Mouse (Mus musculus) ovary, adult 18-20 months (tissue): ENCODE measurements around the gene Gm28035.

ENCODE experiments used
- DNase-seq: peaks from one replicate; pipeline ENCODE4 v3.0.0; 2022; ENCODE audit warnings: low spot score, mixed read lengths

Gm28035 gene

GRCm38 (mm10) chr2:30261921-30262839, 21.8 kb downstream of the Gm28035 start:
- DNase-seq, result no peak

DNA sequence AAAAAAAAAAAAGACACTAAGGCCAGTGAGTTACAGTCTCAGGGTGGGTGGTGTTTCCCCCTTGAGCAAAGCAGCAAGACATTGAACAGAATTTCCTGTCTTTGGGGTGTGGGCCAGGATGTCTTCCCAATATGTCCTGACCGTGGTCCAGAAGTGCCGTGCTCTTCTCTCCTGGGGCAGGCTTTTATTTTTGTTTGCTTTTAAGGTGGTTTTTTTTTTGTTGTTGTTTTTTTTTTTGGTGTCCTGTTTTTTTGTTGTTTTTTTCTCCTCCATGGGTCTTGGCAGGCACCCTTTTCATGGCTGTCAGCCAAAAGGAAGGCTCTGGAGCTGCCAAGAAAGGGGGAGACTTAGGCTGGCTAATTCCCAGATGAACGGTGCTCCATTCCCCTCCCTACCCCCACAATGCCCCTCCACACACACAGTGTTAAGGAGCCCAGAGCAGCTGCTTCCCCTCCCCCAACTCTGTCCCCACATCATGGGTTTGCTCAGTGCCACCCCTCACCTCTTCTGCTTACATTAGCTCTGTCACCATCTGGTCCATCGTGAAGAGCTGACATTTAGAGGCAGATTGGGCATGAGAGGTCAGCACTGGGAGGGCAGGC, 22.6 kb downstream of the Gm28035 start:
- peak; percentile 47 for DNase-seq

DNA sequence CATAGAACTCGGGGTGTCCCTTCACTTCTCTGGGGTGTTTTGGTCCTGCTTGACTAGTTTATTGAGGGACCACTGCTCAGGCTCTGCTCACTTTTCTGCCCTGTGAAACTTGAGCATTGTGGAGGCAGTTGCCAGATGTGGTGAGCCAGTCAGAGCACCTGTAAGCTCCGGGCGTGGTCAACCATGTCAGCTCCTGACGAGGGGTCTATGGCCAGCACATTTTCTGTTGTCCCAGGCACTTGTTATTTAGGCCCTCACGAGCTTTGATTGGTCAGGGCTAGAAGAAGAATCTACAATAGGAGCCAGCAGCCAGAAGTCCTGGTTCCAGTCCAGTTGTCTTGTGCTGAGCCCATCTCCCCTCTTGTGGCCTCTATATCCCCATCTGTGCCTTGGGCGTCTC, 23.4 kb downstream of the Gm28035 start:
- no peak for DNase-seq

DNA sequence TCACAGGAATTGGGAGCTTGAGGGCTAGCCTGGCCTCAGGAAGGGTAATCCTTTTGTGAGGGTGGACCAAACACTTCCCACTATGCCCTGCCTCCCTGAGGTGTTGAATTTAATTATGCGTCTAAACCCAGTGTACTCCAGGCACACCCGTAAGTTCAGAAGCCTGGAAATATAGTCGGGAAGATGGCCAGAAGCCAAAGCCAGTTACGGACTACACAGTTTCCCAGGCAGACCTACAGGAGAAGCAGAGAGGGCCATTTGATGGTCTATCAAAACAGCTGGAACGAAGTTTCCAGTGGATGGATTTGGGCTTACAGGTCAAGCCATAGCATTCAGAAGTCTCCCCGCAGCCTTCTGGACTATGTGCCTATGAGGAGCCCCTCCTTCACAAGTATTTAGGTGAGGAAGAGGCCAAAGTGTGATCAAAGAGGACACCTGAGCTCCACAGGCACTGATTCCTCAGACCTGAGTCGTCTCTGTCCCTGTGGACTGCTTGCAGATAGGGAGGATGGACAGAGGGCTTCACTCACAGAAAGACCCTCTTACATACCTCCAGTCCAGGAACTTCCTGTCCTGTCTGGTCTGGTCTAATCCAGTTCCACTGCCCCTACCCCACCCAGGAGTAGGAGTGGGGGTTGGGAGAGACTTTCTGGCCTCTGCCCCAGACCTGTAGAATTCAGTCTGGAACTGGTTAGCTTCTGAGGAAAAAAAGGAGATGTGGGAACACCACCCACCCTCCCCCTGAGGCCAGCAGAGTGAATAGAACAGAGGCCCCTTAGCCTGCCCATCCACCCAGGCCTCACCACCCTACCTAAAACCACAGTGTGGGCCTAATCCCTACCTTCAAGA, 24.5 kb downstream of the Gm28035 start:
- no peak for DNase-seq

- peak; percentile 54 for DNase-seq
These were observed 25.4 kb downstream of the Gm28035 start, which contains the start of gene Phyhd1 for GRCm38 (mm10) chr2:30265767-30266253. Phyhd1 (plus strand) TSS chr2:30266203.

DNA sequence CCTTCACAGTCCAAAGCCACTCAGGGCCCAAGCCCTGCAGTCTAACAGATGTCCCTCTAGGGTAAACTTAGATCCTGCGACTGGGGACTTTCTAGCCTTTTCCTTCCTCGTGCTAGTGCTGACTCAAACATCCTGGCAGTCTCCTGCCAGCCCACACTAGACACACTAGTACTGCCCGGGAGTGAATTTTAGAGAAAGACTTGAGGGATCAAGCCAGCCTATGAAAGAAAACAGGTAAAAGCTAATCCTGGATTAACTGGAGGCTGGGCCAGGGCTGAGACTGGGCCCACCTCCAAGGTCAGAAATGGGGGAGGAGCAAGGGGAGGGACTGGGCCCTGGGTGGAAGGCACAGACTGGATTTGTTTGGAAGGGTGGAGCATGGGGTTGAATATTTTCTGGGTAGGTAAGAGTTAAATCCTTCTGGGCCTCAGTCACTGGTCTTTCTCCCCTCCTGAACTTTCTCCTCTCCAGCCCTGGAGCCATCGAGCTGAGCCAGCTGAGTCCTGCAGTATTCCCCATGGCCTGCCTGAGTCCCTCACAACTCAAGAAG, 26.1 kb downstream of the Gm28035 start:
- DNase-seq, result peak; percentile 55

GRCm38 (mm10) chr2:30267466-30267865, 27.1 kb downstream of the Gm28035 start:
- DNase-seq, result no peak

DNA sequence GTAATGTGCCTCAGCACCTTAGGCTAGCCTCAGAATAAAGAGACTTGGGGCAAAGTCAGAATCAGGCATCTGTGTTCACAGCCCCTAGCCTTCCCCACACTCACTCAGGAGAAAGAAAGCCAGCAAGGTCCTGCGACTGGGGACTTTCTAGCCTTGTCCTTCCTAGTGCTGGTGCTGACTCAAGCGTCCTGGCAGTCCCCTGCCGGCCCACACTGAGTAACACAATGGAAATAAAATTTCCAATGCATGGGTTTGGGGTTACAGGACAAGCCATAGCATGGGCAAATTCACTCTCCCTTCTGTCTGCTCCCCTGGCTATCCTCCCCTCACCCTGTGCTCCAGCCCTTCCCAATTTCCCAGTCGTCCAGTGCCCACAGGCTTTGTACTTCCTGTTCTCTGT, 28.0 kb downstream of the Gm28035 start:
- DNase-seq, result no peak

- no peak for DNase-seq
These were observed 29.0 kb downstream of the Gm28035 start for GRCm38 (mm10) chr2:30269241-30269990.

- DNase-seq, result peak; percentile 50
These were observed 29.8 kb downstream of the Gm28035 start for GRCm38 (mm10) chr2:30270134-30270533.

DNA sequence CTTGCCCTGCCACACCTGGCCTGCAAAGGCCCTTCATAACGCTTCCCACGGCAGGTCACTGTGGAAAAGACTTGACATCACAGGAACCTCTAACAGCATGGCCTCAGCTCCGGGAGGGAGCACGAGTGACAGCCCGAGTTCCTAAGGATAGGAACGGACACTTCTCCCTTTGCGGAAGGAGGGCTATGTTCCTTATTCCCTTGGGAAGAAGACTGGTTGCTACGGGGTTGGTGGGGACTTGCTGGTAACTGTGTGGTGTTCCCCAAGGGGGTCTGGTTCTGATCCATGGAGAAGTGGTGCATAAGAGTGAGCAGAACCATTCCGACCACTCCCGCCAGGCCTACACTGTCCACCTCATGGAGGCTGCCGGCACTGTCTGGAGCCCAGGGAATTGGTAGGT, 40.4 kb downstream of the Gm28035 start, which contains the start of gene Gm28038:
Gm28038 (plus strand) TSS at position 301 of the 400 bp plus-strand sequence.
- no peak for DNase-seq

- DNase-seq, result no peak
These were observed 41.3 kb downstream of the Gm28035 start for GRCm38 (mm10) chr2:30281651-30282050.

- DNase-seq, result no peak
These were observed 42.8 kb downstream of the Gm28035 start for GRCm38 (mm10) chr2:30283193-30283592.

DNA sequence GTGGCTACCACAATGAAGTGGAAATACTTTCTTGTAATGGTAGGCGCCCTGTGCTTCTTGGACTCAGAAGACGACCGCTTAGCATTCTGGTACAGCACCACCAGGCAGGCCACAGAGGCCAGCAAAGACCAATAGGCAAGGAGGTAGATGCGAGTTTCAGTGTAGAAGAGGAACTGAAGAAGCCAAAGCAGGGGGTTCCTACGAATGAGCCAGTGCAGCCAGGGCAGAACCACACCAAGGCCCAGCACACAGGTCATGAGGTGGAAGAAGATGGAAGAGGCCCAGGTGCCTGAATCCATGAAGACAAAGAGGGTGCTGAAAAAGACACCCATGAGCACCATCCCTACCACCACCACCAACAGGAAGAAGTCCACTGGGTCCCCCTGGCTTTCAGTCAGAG, 44.6 kb downstream of the Gm28035 start:
- DNase-seq, result no peak

DNA sequence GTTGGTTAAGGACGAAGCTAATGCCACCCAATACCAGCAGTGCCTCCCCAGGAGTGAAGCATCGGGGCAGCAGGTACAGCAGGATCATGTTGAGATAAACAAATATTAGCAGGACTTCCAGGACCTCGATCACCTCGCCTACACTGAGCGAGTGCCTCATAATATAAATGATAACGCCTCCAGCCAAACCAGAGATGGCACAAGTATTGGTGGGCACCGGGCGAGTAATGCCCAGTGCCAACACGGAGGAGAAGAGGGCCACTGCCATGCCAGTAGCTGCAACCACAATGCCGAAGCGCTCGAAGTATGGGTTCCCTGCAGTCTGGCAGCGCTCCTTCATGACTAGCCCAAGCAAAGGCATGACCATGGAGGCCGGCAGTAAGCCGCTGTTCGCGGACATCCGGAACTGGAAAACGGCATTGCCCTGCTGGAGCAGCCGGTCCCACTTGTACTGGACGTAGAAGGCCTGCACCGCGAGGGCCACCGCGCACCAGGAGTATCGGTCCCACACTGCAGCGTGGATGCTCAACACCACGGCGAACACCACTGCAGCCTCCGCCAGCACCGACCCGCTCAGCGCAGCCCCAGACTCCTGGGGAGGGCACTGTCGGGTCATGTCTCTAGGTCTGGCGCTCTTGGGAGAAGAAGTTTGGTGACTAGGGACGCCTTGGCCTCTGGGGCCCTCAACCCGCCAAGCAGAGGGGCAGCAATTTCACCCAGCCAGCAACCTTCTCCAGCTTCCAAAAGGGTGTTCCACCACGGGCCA, 45.2 kb downstream of the Gm28035 start:
- no peak for DNase-seq

DNA sequence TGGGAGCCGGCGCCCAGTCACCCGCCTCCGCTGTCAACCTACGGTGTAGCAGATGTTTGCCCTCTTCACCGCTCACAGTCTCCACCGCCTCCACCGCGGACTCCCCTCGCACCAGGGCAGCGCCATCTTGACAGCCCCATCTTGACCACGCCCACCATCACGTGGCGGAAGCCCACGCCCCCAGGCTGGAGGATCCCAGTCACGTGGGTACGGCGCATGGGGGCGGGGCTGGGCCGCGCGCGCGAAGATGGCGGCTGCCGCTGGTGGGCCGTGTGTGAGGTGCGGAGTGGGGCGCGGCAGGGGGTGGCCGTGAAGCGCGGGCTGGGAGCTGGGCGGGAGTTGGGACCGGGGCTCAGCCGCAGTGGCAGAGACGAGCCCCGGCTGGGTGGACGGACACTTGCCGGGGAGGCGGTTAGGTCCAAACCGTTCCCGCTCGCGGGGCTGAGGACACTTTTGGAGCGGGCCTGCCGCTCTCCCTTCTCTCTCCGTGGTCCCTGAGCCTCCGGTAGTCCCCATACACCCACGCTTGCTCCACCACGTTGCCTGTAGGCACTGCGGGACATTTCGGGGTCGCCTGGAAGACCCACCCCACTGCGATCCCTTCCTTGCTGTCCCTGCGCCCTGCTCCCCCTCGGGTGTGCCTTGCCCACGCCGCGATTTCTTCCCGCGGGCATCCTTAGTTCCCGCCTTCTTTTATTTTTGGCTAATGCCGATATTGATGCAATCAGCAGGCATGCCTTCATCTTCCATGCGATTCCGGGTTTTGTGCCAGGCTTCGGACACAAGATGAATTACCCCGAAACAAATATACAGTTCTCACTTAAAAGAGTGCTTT, 46.0 kb downstream of the Gm28035 start, which contains the start of the genes Dolk and Nup188:
Dolk (minus strand) TSS at position 143 of the 835 bp plus-strand sequence.
Nup188 (plus strand) TSS at position 206 of the 835 bp plus-strand sequence.
- DNase-seq, result peak; percentile 91

GRCm38 (mm10) chr2:30287027-30287373, 46.6 kb downstream of the Gm28035 start:
- DNase-seq, result no peak

- no peak for DNase-seq
These were observed 59.2 kb downstream of the Gm28035 start for GRCm38 (mm10) chr2:30299525-30299924.

GRCm38 (mm10) chr2:30299966-30300365, 59.6 kb downstream of the Gm28035 start:
- no peak for DNase-seq
